Mouse (Mus musculus) olfactory bulb, adult 2 months (tissue): ENCODE data around the gene Scaf4.

ENCODE experiments used
- CTCF ChIP-seq: fragments of 200-500 bp; IDR thresholded peaks from 2 replicates; pipeline ENCODE4 v1.5.1; 2012; ENCODE audit warnings: low read depth, mild to moderate bottlenecking, low read length, moderate library complexity; ENCODE audit not compliant: insufficient read depth
- POLR2A ChIP-seq: fragments of 200-500 bp; IDR thresholded peaks from 2 replicates; pipeline ENCODE4 v1.6.1; 2012; ENCODE audit warnings: mild to moderate bottlenecking, low read depth, low read length, moderate library complexity; ENCODE audit not compliant: insufficient read depth

GRCm38 (mm10) chr16:90185928-90186588, 98.2 kb downstream of the Scaf4 start:
- TF ChIP-seq CTCF (peak; percentile 61), POLR2A (no peak)
